Mouse (Mus musculus): Measurements from ENCODE around the gene Slc22a4.

DNA sequence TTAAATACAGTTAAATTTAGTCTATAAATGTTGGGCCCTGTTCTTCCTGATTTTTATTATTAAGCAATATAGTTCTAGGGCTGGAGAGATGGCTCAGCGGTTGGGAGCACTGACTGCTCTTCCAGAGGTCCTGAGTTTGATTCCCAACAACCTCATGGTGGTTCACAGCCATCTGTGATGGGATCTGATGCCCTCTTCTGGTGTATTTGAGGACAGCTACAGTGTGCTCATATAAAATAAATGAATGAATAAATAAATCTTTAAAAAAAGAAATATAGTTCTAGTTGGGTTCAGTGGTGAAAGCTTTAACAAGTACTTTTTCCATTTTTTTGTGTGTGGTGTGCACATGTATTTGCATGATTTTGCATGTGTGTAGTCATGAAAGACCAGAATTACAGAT lies 38.7 kb downstream of the Slc22a4 start:
- TF ChIP-seq CTCF (IDR thresholded peaks at IDR 0.05; ENCODE audit: control insufficient read depth, insufficient read depth, insufficient read length) (no peak), FOSL1 (IDR thresholded peaks at IDR 0.05; ENCODE audit: insufficient read depth, low read length, poor library complexity, severe bottlenecking) (no peak), CEBPB (IDR thresholded peaks at IDR 0.05; ENCODE audit: low read depth) (no peak), MYOG (IDR thresholded peaks at IDR 0.05; ENCODE audit: control insufficient read depth, extremely low read depth, insufficient read length) (no peak), MAX (IDR thresholded peaks at IDR 0.05) (no peak), MYOD1 (IDR thresholded peaks at IDR 0.05; ENCODE audit: control insufficient read depth, insufficient read length, low read depth) (no peak), USF1 (IDR thresholded peaks at IDR 0.05; ENCODE audit: low read depth) (no peak)

Data from C2C12 (cell line).